Mouse (Mus musculus) C2C12 (cell line): ENCODE results near the gene Eif4g1. TPM values are rescaled to one million over a fixed set of nuclear protein-coding genes. Genes with fewer than 3 reads are reported as not detected.

ENCODE experiments used
- H3K27me3 ChIP-seq: one replicate; pipeline ENCODE4 v1.6.1; 2011; ENCODE audit not compliant: control insufficient read depth, insufficient read depth, insufficient read length
- H3K36me3 ChIP-seq: one replicate; pipeline ENCODE4 v1.6.1; 2011; ENCODE audit not compliant: control insufficient read depth, insufficient read depth
- H3K4me3 ChIP-seq: one replicate; pipeline ENCODE4 v1.5.1; 2011; ENCODE audit warnings: mild to moderate bottlenecking, control low read depth; ENCODE audit not compliant: poor library complexity, insufficient read depth, severe bottlenecking
- H3K79me2 ChIP-seq: one replicate; pipeline ENCODE4 v1.6.1; 2011; ENCODE audit not compliant: control insufficient read depth, insufficient read depth
- H3K79me3 ChIP-seq: one replicate; pipeline ENCODE4 v1.6.1; 2011; ENCODE audit warnings: low read depth, control low read depth
- H3ac ChIP-seq: one replicate; pipeline ENCODE3; 2011; ENCODE audit warnings: low read depth; ENCODE audit not compliant: control insufficient read depth, insufficient read length
- CEBPB ChIP-seq: IDR thresholded peaks from one replicate; pipeline ENCODE4 v1.6.1; 2011; ENCODE audit warnings: low read depth, mild to moderate bottlenecking, control low read depth, moderate library complexity
- CTCF ChIP-seq: IDR thresholded peaks from one replicate; pipeline ENCODE4 v1.5.1; 2011; ENCODE audit not compliant: control insufficient read depth, insufficient read depth, insufficient read length
- FOSL1 ChIP-seq: IDR thresholded peaks from one replicate; pipeline ENCODE4 v1.8.0; 2011; ENCODE audit warnings: mild to moderate bottlenecking, low read length; ENCODE audit not compliant: poor library complexity, insufficient read depth, severe bottlenecking
- MAX ChIP-seq: IDR thresholded peaks from one replicate; pipeline ENCODE4 v1.6.1; 2011; ENCODE audit warnings: mild to moderate bottlenecking, control low read depth
- MYOD1 ChIP-seq: IDR thresholded peaks from one replicate; pipeline ENCODE4 v1.6.1; 2011; ENCODE audit warnings: low read depth; ENCODE audit not compliant: control insufficient read depth, insufficient read length
- MYOG ChIP-seq: IDR thresholded peaks from one replicate; pipeline ENCODE4 v1.6.1; 2011; ENCODE audit not compliant: control insufficient read depth, insufficient read length; ENCODE audit errors: extremely low read depth
- USF1 ChIP-seq: IDR thresholded peaks from one replicate; pipeline ENCODE4 v1.6.1; 2011; ENCODE audit warnings: low read depth, mild to moderate bottlenecking, control low read depth, moderate library complexity
- polyA plus RNA-seq: library from polyadenylated mRNA; unstranded; fragments of >200 nt; fragmentation: generic; extraction: Trizol; gene quantifications from one replicate; pipeline ENCODE4 v1.2.1, GENCODE M21; 2012; ENCODE audit warnings: missing spikeins

Gene Eif4g1
- polyA plus RNA-seq, 1 experiment, result 342 TPM

GRCm38 (mm10) chr16:20701316-20701715 lies 33.2 kb downstream of the Eif4g1 start:
- no peaks in the 10 kb centered on the region for H3K79me2 ChIP-seq
- H3ac ChIP-seq, result peak overlapping the region; percentile 16
- no peak for TF ChIP-seq CTCF
- no peak for TF ChIP-seq USF1
- TF ChIP-seq MYOD1, result no peak
- no peak for TF ChIP-seq FOSL1
- no peak for TF ChIP-seq CEBPB
- no peak for TF ChIP-seq MYOG
- TF ChIP-seq MAX, result no peak
- H3K36me3 ChIP-seq, result no peaks in the 10 kb centered on the region
- no peaks in the 10 kb centered on the region for H3K27me3 ChIP-seq
- no peaks in the 10 kb centered on the region for H3K79me3 ChIP-seq
- no peak overlapping the region for H3K4me3 ChIP-seq

- H3K27me3 ChIP-seq, result no peaks in the 10 kb centered on the region
- no peaks in the 10 kb centered on the region for H3K36me3 ChIP-seq
- H3ac ChIP-seq, result no peak overlapping the region
- TF ChIP-seq USF1 (no peak), MYOD1 (peak; percentile 4), CEBPB (no peak)
- H3K4me3 ChIP-seq, result no peak overlapping the region
- no peaks in the 10 kb centered on the region for H3K79me2 ChIP-seq
- no peaks in the 10 kb centered on the region for H3K79me3 ChIP-seq
These were observed 33.8 kb downstream of the Eif4g1 start for GRCm38 (mm10) chr16:20701729-20702521.

GRCm38 (mm10) chr16:20702522-20702893 lies 34.4 kb downstream of the Eif4g1 start:
- Histone ChIP-seq H3K4me3 (no peak overlapping the region), H3K36me3 (no peaks in the 10 kb centered on the region), H3ac (peak overlapping the region; percentile 24), H3K79me2 (no peaks in the 10 kb centered on the region), H3K27me3 (no peaks in the 10 kb centered on the region), H3K79me3 (no peaks in the 10 kb centered on the region)
- no peak for TF ChIP-seq MYOD1
- no peak for TF ChIP-seq MYOG
- TF ChIP-seq MAX, result no peak
- TF ChIP-seq USF1, result no peak
- TF ChIP-seq FOSL1, result no peak
- no peak for TF ChIP-seq CEBPB
- no peak for TF ChIP-seq CTCF

- no peak overlapping the region for H3K4me3 ChIP-seq
- H3K27me3 ChIP-seq, result no peaks in the 10 kb centered on the region
- H3K79me3 ChIP-seq, result no peaks in the 10 kb centered on the region
- H3ac ChIP-seq, result no peak overlapping the region
- TF ChIP-seq CTCF (no peak), MYOG (no peak), FOSL1 (no peak), MAX (no peak), CEBPB (no peak), USF1 (no peak), MYOD1 (no peak)
- H3K79me2 ChIP-seq, result no peaks in the 10 kb centered on the region
- H3K36me3 ChIP-seq, result no peaks in the 10 kb centered on the region
These were observed 35.0 kb downstream of the Eif4g1 start for GRCm38 (mm10) chr16:20703071-20703470.

- H3K79me3 ChIP-seq, result no peaks in the 10 kb centered on the region
- H3K36me3 ChIP-seq, result no peaks in the 10 kb centered on the region
- H3ac ChIP-seq, result no peak overlapping the region
These were observed 35.7 kb downstream of the Eif4g1 start for GRCm38 (mm10) chr16:20703699-20704400.

More at GRCm38 (mm10) chr16:20703699-20704400, 35.7 kb downstream of the Eif4g1 start:
- TF ChIP-seq CEBPB, result no peak
- no peak for TF ChIP-seq MYOD1
- no peak for TF ChIP-seq MYOG
- TF ChIP-seq FOSL1, result no peak
- no peak for TF ChIP-seq MAX
- no peak for TF ChIP-seq USF1
- no peak for TF ChIP-seq CTCF
- Histone ChIP-seq H3K27me3 (no peaks in the 10 kb centered on the region), H3K79me2 (no peaks in the 10 kb centered on the region), H3K4me3 (no peak overlapping the region)
